Mouse (Mus musculus): ENCODE measurements around the gene Tas1r3.

Tas1r3 gene

GRCm38 (mm10) chr4:155886330-155886729 lies 23.2 kb upstream of the Tas1r3 start:
- DNase-seq: no peak

GRCm38 (mm10) chr4:155883587-155883986 lies 20.4 kb upstream of the Tas1r3 start:
- no peak for DNase-seq

- no peak for DNase-seq
Measured at GRCm38 (mm10) chr4:155871404-155871803, 8.2 kb upstream of the Tas1r3 start.

DNA sequence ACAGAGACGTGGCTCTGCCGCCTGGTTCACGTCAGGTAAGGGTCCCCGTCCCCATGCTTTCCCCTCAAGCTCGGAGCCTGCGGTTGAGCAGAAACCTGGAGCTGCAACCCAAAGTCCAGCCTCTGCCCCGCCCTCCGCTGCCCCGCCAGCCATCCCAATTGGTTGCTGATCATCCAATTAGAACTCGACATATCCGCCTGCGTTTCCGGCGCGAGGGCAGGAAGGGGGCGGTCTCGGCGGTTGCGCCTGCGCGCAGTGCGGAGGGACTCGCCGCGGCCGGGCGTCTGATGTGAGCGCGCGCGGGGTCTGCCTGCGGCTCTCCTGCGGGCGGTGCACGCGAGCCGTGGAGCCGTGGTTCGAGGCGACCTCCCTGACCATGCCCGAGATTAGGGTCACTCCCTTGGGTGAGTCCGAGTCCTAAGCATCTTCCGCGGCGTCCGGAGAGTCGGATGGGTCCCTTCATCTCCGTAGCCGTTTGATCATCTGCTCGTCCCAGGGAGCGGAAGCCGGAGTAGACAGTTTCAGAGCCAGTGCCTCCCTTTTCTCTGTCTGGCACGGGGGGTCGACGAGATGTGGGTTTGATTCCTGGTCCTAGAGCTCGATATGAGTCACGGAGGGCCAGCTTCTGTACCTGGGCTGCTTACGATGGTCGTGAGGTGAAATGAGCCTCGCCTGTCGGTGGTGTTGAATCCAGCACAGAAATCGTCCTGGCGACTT lies 6.3 kb upstream of the Tas1r3 start, which contains the start of the genes Cptp and Ints11:
Cptp (minus strand) TSS at position 124 of the 717 bp plus-strand sequence.
Ints11 (plus strand) TSS at position 230 of the 717 bp plus-strand sequence.
- DNase-seq: peak; percentile 97

- peak; percentile 35 for DNase-seq
Measured at GRCm38 (mm10) chr4:155868614-155869298, 5.6 kb upstream of the Tas1r3 start.

GRCm38 (mm10) chr4:155861787-155862186 lies 1.4 kb downstream of the Tas1r3 start:
- no peak for DNase-seq

DNA sequence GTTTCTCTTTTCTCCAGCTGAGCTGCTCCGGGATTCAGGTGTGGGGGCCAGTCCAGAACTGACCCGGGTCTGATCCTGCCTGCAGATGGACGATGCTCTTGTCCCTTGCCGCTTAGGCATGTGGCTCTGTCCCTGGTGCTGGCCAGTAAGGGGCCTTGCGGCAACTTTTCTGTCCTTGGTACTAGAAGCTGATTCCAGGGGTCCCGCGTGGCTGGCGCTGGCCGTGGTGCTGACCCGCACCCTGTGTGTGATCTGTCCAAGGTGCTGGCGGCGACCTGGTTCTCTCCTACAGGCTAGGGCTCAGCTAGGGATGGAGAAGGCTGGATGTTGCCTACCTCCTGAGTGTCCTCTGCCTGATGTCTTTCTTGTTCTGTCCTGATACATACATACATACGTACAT lies 3.8 kb downstream of the Tas1r3 start:
- DNase-seq: peak; percentile 76

DNA sequence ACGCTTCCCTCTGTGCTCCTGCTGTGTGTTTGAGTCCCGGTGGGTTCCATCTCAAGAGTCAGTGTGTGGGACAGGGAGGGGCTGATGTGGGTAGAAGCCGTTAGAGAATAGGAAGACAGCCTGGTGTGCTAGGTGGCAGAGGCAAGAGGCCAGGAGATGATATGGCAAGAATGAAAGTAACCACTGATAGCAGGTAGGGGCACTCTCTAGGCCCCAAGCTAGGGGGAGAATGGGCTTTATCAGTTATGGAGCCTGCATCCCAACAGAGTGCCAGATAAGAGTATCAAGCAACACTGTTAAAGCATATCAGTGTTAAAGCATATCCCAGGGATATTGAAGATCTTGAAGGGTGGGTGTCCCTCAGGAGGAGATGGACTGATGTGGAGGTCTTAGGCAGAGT lies 6.3 kb downstream of the Tas1r3 start:
- DNase-seq: peak; percentile 2

DNA sequence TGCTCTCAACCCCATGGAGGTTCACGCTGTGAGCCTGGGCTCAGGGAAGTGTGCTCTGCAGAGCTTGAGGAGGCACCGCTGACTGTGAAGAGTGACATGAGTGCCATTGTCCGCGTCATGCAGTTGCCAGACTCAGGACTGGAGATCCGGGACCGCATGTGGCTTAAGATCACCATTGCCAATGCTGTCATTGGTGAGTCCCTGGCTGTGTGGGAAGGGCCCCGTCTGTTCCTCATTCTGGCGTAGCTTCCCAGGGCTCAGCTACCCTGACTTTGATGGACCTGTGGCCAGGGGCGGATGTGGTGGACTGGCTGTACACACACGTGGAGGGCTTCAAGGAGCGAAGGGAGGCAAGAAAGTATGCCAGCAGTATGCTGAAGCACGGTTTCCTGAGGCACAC lies 7.1 kb downstream of the Tas1r3 start:
- no peak for DNase-seq

GRCm38 (mm10) chr4:155854991-155855390 lies 8.2 kb downstream of the Tas1r3 start:
- no peak for DNase-seq

- DNase-seq: no peak
Measured at GRCm38 (mm10) chr4:155853421-155853820, 9.7 kb downstream of the Tas1r3 start.

- DNase-seq: no peak
Measured at GRCm38 (mm10) chr4:155851951-155852411, 11.2 kb downstream of the Tas1r3 start.

- DNase-seq: no peak
Measured at GRCm38 (mm10) chr4:155851368-155851767, 11.8 kb downstream of the Tas1r3 start.

- no peak for DNase-seq
Measured at GRCm38 (mm10) chr4:155849792-155850451, 13.2 kb downstream of the Tas1r3 start.

DNA sequence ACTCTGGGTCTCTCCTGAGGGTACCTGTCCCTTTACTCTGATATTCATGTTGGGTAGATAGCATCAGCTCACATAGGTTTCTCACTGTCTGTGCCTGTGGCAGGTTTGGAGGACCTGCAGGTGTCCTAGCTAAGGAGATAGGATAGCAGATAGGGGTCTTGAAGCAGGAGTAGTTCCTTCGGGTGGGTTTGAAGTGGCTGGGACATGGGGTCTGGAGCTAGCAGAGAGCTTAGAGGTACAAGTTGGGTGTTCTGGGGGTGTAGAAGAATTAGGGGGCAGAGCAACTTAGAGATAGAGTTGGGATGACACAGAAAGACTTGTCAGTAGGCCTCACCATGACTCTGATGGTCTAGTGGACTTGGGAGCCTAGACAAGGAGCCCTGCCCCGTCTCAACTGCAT lies 13.8 kb downstream of the Tas1r3 start:
- no peak for DNase-seq

DNA sequence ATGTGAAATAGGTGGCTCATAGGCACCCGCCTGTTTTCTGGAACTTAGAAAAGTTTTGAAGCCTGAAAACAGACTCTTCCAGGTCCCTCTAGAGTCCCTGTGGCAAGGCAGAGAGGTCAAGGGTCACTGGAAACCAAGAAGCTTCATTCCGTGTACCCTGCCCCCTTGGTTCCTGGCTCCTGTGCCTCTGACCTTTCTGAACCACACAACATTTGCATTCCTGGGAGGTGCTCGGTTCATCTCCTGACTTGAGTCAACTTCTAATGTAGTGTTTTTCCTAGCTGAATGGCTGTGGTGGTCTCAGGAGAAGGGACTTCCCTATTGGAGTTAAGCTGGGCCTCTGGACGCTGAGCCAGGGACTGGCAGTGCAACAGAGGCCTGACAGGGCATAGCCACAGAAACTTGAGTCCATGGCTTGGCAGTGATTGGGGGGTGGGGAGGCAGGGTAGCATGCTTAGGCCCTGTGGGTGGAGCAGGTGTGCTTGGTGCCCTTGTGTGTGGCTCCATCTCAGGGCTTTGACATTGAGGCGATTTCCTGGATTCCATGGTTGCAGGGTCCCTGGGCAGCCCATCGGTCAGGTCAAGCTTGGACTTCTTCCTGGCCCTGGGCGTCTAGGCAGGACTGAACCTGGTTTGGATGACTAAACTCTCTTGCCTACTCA lies 14.6 kb downstream of the Tas1r3 start:
- no peak for DNase-seq

DNA sequence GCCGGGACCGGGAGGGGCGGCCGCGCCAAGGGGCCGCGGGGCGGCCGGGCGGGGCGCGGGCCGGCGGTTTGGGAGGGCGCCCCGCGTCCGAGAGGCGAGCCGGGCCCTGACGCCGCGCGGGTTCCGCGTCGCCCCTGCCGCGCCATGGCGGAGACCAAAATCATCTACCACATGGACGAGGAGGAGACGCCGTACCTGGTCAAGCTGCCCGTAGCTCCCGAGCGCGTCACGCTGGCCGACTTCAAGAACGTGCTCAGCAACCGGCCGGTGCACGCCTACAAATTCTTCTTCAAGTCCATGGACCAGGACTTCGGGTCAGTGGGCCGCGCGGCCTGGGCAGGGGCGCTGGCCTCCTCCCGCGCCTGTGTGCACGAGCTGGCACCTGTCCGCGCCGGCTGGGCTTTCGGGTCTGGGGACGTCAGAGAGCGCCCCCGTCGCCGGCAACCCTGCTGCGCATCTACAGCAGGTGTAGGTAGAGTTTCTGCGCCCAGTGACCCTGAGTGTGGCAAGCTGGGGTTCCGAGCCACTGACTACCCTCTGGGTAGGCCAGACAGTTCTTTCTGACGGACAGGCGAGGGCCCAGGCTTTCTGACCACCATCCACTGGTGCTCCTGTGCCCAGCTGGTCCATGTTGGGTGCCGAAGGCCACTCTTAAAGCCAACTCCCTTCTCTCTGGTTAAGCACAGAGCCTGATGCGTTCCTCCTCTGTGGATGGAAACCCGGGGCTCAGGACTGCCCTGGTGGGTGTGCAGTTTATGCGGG lies 15.4 kb downstream of the Tas1r3 start:
- DNase-seq: peak; percentile 56

GRCm38 (mm10) chr4:155846871-155847578 lies 16.1 kb downstream of the Tas1r3 start, which contains the start of gene Dvl1:
TSS of gene Dvl1 (plus strand) at chr4:155847402.
- peak; percentile 97 for DNase-seq

DNA sequence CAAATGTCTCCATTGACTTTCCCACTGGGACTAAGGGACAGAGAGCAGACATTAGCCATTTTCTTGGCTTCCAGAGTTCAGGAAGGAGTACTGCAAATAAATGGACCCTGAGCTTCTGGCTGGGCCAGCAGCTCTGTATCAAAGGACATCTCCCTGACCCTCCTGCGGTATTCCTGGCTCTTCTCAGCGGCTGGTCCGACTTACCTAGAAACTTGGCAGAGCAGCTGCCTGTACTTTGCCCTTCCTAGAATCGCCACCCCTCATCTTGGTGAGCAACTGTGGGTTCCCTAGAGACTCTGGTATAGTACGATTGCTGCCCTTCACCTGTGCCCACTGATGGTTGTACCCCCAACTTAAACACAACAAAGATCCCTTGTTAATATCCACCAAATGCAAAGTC lies 19.9 kb downstream of the Tas1r3 start:
- DNase-seq: no peak

DNA sequence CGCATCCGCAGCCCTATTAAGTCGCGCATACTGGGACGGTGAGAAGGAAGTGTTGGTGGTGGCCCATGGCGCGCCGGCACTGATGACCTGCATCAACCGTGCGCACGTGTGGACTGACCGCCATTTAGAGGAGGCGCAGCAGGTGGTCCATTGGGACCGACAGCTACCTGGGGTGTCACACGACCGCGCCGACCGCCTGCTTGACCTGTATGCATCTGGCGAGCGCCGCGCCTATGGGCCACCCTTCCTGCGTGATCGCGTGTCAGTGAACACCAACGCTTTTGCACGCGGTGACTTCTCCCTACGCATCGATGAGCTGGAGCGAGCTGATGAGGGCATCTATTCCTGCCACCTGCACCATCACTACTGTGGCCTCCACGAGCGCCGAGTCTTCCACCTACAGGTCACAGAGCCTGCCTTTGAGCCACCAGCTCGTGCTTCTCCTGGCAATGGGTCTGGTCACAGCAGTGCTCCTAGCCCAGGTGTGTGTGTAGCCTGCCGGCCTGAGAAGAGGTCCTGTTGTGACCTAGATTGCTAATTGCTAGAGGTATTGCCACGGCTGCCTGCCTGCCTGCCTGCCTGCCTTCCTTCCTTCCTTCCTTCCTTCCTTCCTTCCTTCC lies 21.4 kb downstream of the Tas1r3 start:
- no peak for DNase-seq

DNA sequence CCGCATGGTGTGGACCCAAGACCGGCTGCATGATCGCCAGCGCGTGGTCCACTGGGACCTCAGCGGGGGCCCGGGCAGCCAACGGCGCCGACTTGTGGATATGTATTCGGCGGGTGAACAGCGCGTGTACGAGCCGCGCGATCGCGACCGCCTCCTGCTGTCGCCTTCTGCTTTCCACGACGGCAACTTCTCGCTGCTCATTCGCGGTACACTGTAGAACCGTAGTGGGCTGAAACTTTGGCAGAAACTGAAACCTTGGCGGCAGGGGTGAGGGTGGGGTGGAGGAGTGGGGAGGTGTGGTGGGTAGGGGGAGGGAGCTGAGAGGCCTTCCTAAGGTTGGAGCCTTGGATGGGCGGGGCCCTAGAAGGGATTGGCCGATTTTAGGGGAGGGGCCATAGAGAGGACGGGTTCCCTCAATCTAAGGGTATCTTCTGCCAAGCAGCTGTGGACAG lies 22.1 kb downstream of the Tas1r3 start:
- DNase-seq: peak; percentile 76
